Mouse (Mus musculus): Measurements from ENCODE around the gene Galnt13.
A peak's percentile ranks its signal among the peaks of the same experiment; 100 is the strongest.
"Not testable (repeated sequence)": the region's sequence is repeated elsewhere in the genome, so short reads cannot be mapped to it uniquely, and the experiment has no call there.

Galnt13 gene

DNA sequence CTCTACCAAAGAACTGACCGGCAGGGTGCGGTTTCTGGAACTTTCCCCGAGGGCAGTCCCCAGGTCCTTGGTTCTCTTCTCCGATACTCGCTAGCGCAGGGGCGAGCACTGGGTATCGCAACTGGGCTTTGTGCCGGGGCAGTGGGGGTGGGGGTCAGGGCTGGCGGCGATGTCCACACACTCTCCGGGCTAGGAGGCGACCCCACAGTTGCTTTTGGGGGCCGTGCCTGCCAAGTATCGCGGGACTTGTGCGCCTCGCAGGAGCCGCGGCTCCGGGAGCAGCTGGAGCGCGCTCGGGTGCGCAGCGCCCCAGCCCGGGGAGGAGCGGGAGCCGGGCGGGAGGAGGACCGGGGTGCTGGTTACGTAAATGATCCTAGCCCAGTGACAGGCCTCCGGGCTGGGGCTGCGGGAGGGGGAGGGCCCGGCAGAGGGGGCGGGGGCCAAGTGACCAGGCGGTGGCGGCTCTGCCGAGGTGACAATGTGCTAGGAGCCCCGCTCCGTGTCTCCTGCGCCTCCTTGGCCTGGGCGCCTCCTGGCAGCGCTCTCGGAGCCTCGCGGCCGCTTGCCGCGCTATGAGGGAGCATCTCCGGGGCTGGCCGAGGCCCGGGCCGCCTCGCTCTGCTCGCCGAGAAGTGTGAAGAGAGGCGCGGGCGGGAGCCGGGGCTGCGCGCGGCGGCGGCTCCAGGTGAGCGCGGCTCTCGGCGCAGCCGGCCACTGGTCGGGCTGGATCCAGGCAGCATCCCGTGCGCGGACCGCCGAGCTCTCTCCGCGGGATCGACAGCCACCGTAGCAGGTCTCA lies at the start of gene Galnt13:
TSS of gene Galnt13 (plus strand) at position 381 of the 799 bp plus-strand sequence.
- DNase-seq: peak; percentile 86 to 93

DNA sequence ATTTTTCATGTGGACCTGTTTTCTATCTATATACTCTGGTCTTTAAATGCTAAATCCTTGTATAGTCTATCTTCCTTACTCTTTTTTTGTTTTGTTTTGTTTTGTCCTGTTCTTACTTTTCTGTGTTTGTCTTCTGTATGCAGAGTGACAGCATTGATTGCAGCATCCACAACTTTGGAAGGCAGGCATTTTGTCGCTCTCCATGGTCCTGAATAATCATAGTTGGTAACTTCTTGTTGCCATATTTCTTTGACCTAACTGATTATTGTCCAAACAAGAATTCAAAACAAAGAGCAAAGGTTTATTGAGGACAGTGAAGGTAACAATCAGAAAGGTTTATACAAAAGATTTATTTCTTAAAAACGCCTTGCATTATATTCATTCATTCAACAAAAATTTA lies 5.1 kb upstream of the Galnt13 start:
- no peak for DNase-seq

- DNase-seq: peak; percentile 23 to 38
Observed at GRCm38 (mm10) chr2:54435380-54435779, 737 bp upstream of the Galnt13 start.

GRCm38 (mm10) chr2:54436736-54437500 lies 801 bp downstream of the Galnt13 start:
- peak; percentile 76 to 79 for DNase-seq

DNA sequence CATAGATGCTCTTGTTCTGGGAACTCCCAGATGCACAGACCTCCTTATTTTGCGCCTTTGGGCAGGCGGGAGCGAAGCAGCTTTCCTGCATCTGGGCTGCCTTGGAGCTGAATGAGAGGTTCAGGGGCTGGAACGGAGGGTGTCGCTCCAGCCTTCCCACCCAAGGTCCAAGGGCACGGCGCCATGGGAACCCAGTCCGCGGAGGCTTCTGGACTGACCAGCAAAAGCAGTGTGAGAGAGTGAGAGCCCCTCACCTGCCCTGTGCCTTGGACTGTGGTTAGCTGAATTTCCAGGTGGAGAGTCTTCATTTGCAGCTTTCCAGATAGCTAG lies 1.3 kb downstream of the Galnt13 start:
- DNase-seq: peak; percentile 71 to 73

DNA sequence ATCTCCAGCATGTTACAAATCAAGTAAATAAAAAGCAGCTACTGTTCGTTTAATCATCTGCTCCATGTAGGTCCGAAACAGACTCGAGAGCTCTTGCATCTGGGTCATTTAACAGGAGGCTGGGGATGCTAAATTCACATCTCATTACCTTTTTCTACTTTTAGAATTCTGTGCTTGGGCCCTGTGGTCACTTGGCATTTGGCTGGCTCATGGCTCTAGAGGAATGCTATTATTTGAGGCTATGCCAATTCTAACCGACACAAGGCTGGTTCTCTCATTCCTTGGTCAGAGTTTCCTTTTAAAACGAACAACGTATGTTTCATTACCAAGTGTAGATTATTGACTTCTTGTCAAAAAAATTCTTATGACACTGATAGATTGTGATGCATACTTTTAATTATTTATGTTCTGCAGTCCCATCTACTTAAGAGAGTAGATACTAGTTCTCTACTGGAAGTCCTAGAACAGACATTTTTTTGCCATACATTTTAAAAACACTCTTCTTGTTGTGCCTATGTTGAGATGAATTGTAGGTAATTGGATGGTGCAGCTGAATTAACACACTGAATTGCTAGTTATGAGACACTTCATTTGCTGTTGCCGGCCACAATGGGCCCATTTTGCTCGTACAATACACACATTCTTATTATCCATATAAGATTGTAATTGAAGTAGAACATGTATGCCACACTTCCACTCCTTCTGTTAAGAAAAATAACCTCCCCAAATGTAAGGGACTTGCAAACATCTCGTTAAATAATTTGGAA lies 6.8 kb downstream of the Galnt13 start:
- peak; percentile 67 to 72 for DNase-seq

DNA sequence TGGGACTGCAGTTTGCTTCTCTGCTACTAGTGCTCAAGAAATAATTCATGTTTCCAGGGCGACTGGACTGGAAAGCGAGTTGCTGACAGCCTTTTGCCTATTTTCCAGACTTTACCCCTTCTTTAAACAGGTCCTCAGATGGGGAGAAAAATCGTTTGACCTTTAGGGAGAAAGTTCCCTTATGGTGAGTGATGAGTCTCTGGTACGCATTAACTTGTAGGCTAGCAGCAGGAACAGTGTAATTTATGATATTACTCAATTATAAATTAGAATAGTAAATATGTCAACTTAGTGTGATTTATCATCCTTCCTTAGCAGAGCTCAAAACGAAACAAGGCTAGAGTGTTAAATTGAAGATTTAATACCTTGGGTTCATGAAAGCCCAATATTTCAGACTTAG lies 47.3 kb downstream of the Galnt13 start:
- no peak for DNase-seq

DNA sequence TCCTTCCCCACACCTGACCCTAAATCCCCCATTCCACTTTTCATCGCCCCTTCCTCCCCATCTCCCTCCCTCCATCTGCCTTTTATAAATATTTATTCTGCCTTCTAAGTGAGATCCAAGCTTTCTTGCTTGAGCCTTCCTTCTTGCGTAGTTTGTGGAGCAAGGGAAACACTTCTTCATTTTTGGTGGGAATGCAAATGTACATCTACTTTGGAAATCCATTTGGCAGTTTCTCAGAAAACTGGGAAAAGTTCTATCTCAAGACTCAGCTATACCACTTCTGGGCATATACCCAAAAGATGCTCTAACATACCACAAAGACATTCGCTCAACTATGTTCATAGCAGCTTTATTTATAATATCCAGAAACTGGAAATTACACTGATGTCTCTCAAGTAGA lies 86.9 kb downstream of the Galnt13 start:
- no peak for DNase-seq

- no peak for DNase-seq
Observed at GRCm38 (mm10) chr2:54527073-54527472, 91.0 kb downstream of the Galnt13 start.

- peak; percentile 73 to 87 for DNase-seq
Observed at GRCm38 (mm10) chr2:54558357-54559153, 122.4 kb downstream of the Galnt13 start.

DNA sequence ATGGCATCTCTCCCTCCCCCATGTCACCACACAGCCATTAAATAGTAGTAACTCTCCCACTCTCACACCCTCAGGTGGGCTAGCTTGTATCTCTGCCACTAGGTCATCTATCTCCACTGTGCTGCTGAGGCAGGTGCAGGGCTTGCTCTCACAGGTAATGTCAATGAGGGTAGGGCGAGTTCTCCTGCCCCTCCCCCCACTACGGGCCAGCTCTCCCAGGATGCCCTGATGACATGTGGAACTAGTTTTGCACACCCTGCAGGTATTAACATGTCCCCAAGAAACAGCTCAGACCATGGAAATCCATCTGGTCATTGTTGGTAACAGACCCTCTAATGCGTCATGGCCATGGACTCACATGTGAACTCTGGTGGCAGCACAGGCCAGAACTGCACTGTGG lies 129.0 kb downstream of the Galnt13 start:
- DNase-seq: no peak

DNA sequence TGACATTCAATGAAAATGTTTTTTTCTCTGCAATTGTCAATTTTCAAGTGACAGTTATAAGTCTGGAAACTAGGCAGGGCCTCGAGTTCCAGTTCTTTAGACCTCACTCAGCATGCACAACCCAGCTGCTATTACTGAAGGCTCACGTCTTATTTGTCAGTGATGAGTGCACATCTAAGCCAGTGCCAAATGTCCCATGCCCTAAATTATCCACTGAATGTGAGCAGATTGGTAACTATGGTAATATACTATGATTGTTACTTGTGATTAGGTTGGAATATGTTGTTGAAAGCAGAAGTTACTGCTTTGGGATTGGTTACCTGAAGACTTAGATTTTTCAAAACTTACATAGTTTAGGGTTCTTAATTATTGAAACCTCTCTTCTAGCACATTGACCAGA lies 131.1 kb downstream of the Galnt13 start:
- no peak for DNase-seq

DNA sequence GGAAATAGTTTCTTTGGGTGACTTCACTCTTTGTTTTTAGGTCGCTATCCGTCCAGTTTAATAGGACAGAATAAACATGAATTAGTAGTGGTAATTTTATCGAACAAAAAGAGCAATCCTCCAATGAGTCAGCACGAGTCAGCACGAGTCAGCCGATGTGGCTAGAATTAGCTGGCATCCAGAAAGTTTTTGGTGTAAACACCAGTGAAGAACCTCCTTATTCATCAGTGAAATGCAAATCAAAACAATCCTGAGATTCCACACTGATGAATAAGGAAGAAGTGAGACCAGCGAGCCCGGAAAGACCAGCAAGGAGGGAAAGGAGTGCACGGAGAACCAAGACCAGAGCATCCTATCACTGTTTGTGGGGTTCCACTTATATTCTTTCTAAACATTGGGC lies 131.5 kb downstream of the Galnt13 start:
- DNase-seq: no peak

- not testable (repeated sequence) for DNase-seq
Observed at GRCm38 (mm10) chr2:54713817-54714216, 277.7 kb downstream of the Galnt13 start.

DNA sequence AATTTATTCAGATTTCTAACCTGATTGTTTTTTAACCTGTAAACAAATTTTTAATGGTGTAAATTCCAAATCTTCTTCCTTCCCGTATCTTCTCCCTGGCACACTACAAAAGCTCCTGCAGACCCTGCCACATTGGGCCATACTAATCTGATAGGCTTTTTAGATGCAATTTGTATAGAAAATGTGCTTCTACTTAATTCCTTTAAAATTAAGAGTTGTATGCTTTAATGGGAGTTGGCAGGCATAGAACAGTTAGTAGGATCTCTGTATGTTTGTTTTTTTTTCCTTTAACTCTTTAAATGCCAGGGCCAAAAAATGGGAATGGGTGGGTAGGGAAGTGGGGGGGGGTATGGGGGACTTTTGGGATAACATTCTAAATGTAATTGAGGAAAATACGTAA lies 315.1 kb downstream of the Galnt13 start:
- DNase-seq: no peak

DNA sequence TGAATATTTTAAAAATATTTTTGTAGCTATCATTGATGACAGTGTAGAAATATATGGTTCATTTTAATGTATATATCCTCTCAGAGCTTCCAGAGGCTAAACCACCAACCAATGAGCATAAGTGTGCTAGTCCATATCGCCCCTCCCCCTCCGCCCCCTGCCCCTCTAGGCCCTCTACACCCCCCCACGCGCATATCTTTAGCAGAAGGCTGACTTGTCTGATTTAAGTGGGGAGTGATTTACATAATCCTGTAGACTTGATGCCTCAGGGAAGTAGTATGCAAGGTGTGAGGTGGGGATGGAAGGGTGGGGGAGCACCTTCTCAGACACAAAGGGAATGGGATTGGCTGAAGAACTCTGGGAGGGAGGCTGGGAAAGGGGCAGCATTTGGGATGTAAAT lies 323.7 kb downstream of the Galnt13 start:
- no peak for DNase-seq

GRCm38 (mm10) chr2:54778790-54779273 lies 342.7 kb downstream of the Galnt13 start:
- DNase-seq: no peak

DNA sequence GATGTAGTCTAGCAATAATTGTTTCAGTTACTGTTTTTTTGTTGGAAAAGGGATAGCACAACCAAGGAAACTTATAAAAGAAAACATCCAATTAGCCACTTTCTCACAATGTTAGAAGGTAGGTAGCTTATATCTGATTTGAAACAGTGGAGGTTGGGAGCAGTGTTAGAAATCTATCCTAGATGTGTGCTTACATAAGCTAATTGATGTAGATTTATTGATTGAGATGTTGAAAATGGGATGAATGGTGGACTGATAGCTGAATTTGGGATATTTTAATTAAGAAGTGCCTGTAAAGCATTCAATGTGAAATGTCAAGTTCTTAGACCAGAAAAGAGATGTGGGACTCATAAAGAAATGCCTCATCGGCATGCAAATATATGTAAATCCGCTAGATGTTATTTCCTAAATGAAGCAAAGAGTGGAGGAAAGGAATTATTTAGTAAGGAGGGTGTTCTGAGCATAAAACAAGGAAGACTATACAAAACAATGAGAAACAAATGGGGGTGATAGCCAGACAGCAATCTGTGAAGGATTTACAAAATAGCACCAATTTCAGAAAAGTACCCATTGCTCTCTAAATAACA lies 377.6 kb downstream of the Galnt13 start:
- DNase-seq: no peak

DNA sequence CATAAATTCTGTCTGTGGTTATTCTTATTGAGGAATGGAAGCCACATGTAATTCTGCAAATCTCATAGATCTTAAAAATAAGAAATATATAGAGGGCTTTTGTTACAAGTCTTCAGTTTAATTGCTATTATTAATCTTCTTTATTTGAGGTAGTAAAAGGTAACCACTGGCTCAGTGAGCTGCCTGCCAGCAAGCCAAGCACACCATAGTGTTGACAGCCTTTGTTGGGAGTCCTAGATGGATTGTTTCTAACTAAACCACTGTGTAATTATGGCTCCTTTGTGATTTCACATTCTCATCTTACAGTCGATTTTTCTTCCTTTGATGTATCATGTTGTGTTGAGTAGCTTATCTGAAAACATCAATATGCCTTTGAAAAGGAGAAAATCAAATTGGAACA lies 405.1 kb downstream of the Galnt13 start:
- no peak for DNase-seq

- DNase-seq: peak; percentile 63 to 71
Observed at GRCm38 (mm10) chr2:54906282-54907060, 470.4 kb downstream of the Galnt13 start.

GRCm38 (mm10) chr2:54915088-54915670 lies 479.1 kb downstream of the Galnt13 start:
- DNase-seq: no peak
